ENCODE assay signal across 8 mouse cellular contexts in the genomic region with DNA sequence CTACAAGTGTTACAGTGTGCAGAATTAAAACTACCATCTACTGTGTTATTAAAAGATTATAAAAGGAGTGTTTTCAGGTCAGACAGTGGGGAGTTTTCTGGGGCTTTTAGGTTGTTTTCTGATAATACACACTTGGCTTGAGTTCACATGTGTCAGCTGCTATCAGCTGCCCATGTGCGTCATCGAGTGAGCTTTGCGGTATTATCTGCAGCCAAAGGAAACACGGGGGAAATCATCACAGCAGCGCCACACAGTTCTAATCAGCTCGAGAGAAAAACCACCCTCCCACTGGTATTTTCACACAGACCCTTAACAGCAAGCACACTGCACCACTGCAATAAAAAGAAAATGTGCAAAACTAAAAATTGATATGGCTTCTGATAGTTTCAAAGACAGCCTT. TPM values are rescaled to one million over a fixed set of nuclear protein-coding genes. Genes with fewer than 3 reads are reported as not detected.
A peak's percentile ranks its signal among the peaks of the same experiment; 100 is the strongest.
DNase-seq lines count a peak whose midpoint lies in the region; ATAC-seq and TF ChIP-seq lines count a peak whose summit lies in the region.
"Had no signal": no experiment of that assay in that cellular context is flagged by ENCODE, and none has a peak within 500 bp of the region (broad histone marks: within the 10 kb centered on the region; RNA-seq: fewer than 3 reads in every experiment).

No protein-coding gene starts in this region.

- H3K27me3 ChIP-seq in liver, adult 2 months (ENCODE audit: control insufficient read depth, insufficient read depth, low read length) = no peaks in the 10 kb centered on the region
- no peaks in the 10 kb centered on the region for H3K27me3 ChIP-seq in stomach, embryonic 15.5 days (replicated peaks)

- no peak overlapping the region for H3K9ac ChIP-seq in liver, adult 2 months (ENCODE audit: low read depth, low read length)
- no peak overlapping the region for H3K9ac ChIP-seq in stomach, embryonic 15.5 days

- no peak overlapping the region for H3K27ac ChIP-seq in liver, adult 2 months (replicated peaks; ENCODE audit: insufficient read depth, low read depth, low read length)
- no peak overlapping the region for H3K27ac ChIP-seq in stomach, embryonic 15.5 days
- H3K27ac ChIP-seq: macrophage had no signal

- H3K9me3 ChIP-seq in stomach, embryonic 15.5 days = no peaks in the 10 kb centered on the region

- H3K4me1 ChIP-seq in liver, adult 2 months (ENCODE audit: control insufficient read depth, insufficient read depth, low read length) = no peaks in the 10 kb centered on the region
- H3K4me1 ChIP-seq in stomach, embryonic 15.5 days = no peaks in the 10 kb centered on the region

- no peak for TF ChIP-seq CTCF in liver, adult 2 months (IDR thresholded peaks at IDR 0.05; ENCODE audit: low read depth, low read length)

- H3K4me3 ChIP-seq in liver, adult 2 months (ENCODE audit: insufficient read depth, low read depth, low read length) = no peak overlapping the region
- H3K4me3 ChIP-seq in stomach, embryonic 15.5 days (replicated peaks) = no peak overlapping the region

- peak; percentile 52 for DNase-seq in ovary, adult 18-20 months (ENCODE audit: low spot score)
- DNase-seq in ovary, postnatal 10 days (ENCODE audit: low spot score) = no peak
- peak; percentile 5 for DNase-seq in liver, adult 2 months (ENCODE audit: extremely low read depth, low read depth, low spot score)
- DNase-seq in frontal cortex, postnatal 36 days (ENCODE audit: low spot score in 2 of 2) = no peak
- no peak for DNase-seq in urinary bladder, adult 18-20 months (ENCODE audit: low spot score in 2 of 2)

- H3K4me2 ChIP-seq in stomach, embryonic 15.5 days = no peak overlapping the region

- WGBS in liver, adult 2 months = 61% methylated on average over 6 of the region's 6 CpGs
- 53% methylated on average over 6 of the region's 6 CpGs for WGBS in stomach, embryonic 15.5 days

- H3K79me2 ChIP-seq in liver, adult 2 months (ENCODE audit: control insufficient read depth, insufficient read depth, low read length) = no peaks in the 10 kb centered on the region

- H3K36me3 ChIP-seq in liver, adult 2 months (ENCODE audit: control insufficient read depth, insufficient read depth, low read length) = no peaks in the 10 kb centered on the region
- H3K36me3 ChIP-seq in stomach, embryonic 15.5 days = no peaks in the 10 kb centered on the region

- TF ChIP-seq POLR2A in liver, adult 2 months (IDR thresholded peaks at IDR 0.05; ENCODE audit: extremely low read depth, insufficient read depth, low read length) = no peak

- peak; percentile 79 for ATAC-seq in erythroid progenitor cell, adult 5-6 weeks (replicated peaks; ENCODE audit: low FRiP score, poor library complexity, severe bottlenecking)
- peak; percentile 79 for ATAC-seq in stomach, embryonic 15.5 days (ENCODE audit: insufficient read depth, low FRiP score, low read depth)

RNA-seq across cellular contexts. Expression of a gene that starts 45.3 kb away (rescaled TPM):
- total RNA-seq in erythroid progenitor cell, adult 5-6 weeks (2015; ENCODE audit: low replicate concordance) = 29.9 and 50.7 TPM in 2 replicates
- total RNA-seq in erythroid progenitor cell, adult 5-6 weeks (2017; ENCODE audit: low replicate concordance) = 32.0 and 37.4 TPM in 2 replicates
- 1.1 and 1.2 TPM in 2 replicates for total RNA-seq in liver, adult 2 months (2014; rRNA removed)
- 0.22 and 0.24 TPM in 2 replicates for polyA plus RNA-seq in liver, adult 2 months (2012; rRNA removed)
- polyA plus RNA-seq in stomach, embryonic 15.5 days (2015; fragmentation: Nextera tagmentation; extraction: Ambion mirVana) = 7.8 and 8.1 TPM in 2 replicates

Comparison
In these comparisons a context has a peak if more than half of its experiments do, and no peak if none do; other contexts are left out.
1. DNase-seq: peak in ovary, adult 18-20 months (single experiment) and liver, adult 2 months (single experiment); none in ovary, postnatal 10 days (single experiment), frontal cortex, postnatal 36 days (0 of 2) and urinary bladder, adult 18-20 months (0 of 2).
2. RNA of a gene that starts 45.3 kb away (total RNA-seq): 29.9 to 50.7 TPM in erythroid progenitor cell, adult 5-6 weeks; 1.1 to 1.2 TPM in liver, adult 2 months; every median in the first group is over 10 times any median in the second.